Mouse (Mus musculus): ENCODE results near the gene Ccer2.
A peak's percentile ranks its signal among the peaks of the same experiment; 100 is the strongest.

DNA sequence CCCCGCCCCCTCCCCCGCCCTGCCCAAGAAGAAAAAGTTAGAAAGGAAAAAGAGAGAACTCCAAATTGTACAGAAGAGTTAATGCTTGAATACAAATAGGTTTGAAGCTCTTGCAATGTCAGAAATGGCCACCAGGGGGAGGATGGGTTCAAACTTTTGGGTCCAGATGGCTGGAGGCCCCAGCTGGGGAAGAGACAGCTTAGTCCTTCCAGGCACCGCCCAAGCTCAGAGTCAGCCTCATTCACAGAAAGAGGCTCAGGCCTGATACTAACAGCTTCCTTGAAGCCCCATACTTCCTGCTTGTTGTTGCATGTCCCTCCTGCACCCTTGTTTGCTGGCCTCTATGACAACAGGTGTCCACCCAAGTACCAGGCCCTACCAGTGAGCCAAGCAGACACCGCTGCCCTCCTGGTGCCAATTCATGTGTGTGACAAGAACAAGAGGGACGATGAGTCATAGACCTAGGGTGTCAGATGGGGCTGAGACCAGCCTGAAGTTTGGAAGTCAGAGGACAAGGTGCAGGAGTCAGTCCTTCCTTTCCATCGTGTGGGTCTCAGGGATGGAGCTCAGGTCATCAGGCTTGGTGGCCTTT is 24.2 kb downstream of the Ccer2 start:
- no peak for TF ChIP-seq POLR2A (IDR thresholded peaks at IDR 0.05; ENCODE audit: low read depth, low read length)
- peak; percentile 70 for TF ChIP-seq CTCF (conservative IDR thresholded peaks at IDR 0.05; ENCODE audit: insufficient read depth, insufficient read length, low read depth, low read length)
